Mouse (Mus musculus) limb, embryonic 11.5 days (tissue): ENCODE data around the gene Etl4. TPM values are rescaled to one million over a fixed set of nuclear protein-coding genes. Genes with fewer than 3 reads are reported as not detected.

Source experiments
- ATAC-seq: fragments of 200-750 bp; cut with Nextera tagmentation; 2 replicates; pipeline ENCODE4 v1.8.0; 2017; ENCODE audit warnings: low read depth; ENCODE audit not compliant: insufficient number of reproducible peaks, low FRiP score, low TSS enrichment
- DNase-seq: peaks from one replicate; pipeline ENCODE4 v3.0.0-alpha.2; 2015; ENCODE audit warnings: low spot score
- H3K27ac ChIP-seq: fragments of 300-500 bp; sonication (generic); replicated peaks from 2 replicates; pipeline ENCODE4 v1.5.1; 2014; ENCODE audit warnings: low read depth, mild to moderate bottlenecking, low read length
- H3K27me3 ChIP-seq: fragments of 300-500 bp; sonication (generic); 2 replicates; pipeline ENCODE4 v1.6.1; 2014; ENCODE audit warnings: mild to moderate bottlenecking, low read length, mixed read lengths; ENCODE audit not compliant: control insufficient read depth, insufficient read depth
- H3K36me3 ChIP-seq: fragments of 300-500 bp; sonication (generic); 2 replicates; pipeline ENCODE4 v1.6.1; 2014; ENCODE audit warnings: mild to moderate bottlenecking, low read length, moderate library complexity, mixed read lengths; ENCODE audit not compliant: control insufficient read depth, insufficient read depth
- H3K4me1 ChIP-seq: fragments of 300-500 bp; sonication (generic); 2 replicates; pipeline ENCODE4 v1.6.1; 2014; ENCODE audit warnings: low read length, mixed read lengths; ENCODE audit not compliant: control insufficient read depth, insufficient read depth
- H3K4me2 ChIP-seq: fragments of 300-500 bp; sonication (generic); 2 replicates; pipeline ENCODE4 v1.6.1; 2014; ENCODE audit warnings: low read depth, mild to moderate bottlenecking, moderate library complexity; ENCODE audit not compliant: severe bottlenecking
- H3K4me3 ChIP-seq: fragments of 300-500 bp; sonication (generic); 2 replicates; pipeline ENCODE4 v1.5.1; 2014; ENCODE audit warnings: low read depth, low read length
- H3K9ac ChIP-seq: fragments of 300-500 bp; sonication (generic); 2 replicates; pipeline ENCODE4 v1.6.1; 2014; ENCODE audit warnings: mild to moderate bottlenecking, low read length
- H3K9me3 ChIP-seq: fragments of 300-500 bp; sonication (generic); 2 replicates; pipeline ENCODE4 v1.6.1; 2016; ENCODE audit warnings: low read length; ENCODE audit not compliant: control insufficient read depth
- WGBS: fragments of 180-500 bp; shearing (Covaris S2); extraction: QIAGEN DNeasy Blood & Tissue Kit; methylation state at CpG from one replicate; pipeline ENCODE4 v1.1.7; 2014; 5-methylcytosine and 5-hydroxymethylcytosine counted together
- polyA plus RNA-seq: library from polyadenylated mRNA; unstranded; fragments of >200 nt; fragmentation: Nextera tagmentation; extraction: Ambion mirVana; gene quantifications from 2 replicates; pipeline ENCODE4 v1.2.1, GENCODE M21; 2014

Etl4 gene
- polyA plus RNA-seq, 1 experiment from 2014 or later = 13.5 TPM

- WGBS = 82% methylated on average over 1 of the region's 1 CpGs
- Histone ChIP-seq H3K27me3 (no peaks in the 10 kb centered on the region), H3K36me3 (no peaks in the 10 kb centered on the region), H3K9ac (no peak overlapping the region), H3K4me2 (no peak overlapping the region), H3K4me1 (no peaks in the 10 kb centered on the region), H3K9me3 (no peaks in the 10 kb centered on the region), H3K4me3 (no peak overlapping the region), H3K27ac (no peak overlapping the region)
- ATAC-seq = no peak
- no peak for DNase-seq
These were observed 838.9 kb downstream of the Etl4 start for GRCm38 (mm10) chr2:20748481-20748880.

- Histone ChIP-seq H3K27ac (no peak overlapping the region), H3K9me3 (no peaks in the 10 kb centered on the region), H3K4me3 (no peak overlapping the region), H3K4me2 (no peak overlapping the region), H3K36me3 (no peaks in the 10 kb centered on the region), H3K27me3 (no peaks in the 10 kb centered on the region), H3K9ac (no peak overlapping the region), H3K4me1 (no peaks in the 10 kb centered on the region)
- no peak for ATAC-seq
- no peak for DNase-seq
- 85% methylated on average over 3 of the region's 3 CpGs for WGBS
These were observed 840.1 kb downstream of the Etl4 start for GRCm38 (mm10) chr2:20749687-20750086.

DNA sequence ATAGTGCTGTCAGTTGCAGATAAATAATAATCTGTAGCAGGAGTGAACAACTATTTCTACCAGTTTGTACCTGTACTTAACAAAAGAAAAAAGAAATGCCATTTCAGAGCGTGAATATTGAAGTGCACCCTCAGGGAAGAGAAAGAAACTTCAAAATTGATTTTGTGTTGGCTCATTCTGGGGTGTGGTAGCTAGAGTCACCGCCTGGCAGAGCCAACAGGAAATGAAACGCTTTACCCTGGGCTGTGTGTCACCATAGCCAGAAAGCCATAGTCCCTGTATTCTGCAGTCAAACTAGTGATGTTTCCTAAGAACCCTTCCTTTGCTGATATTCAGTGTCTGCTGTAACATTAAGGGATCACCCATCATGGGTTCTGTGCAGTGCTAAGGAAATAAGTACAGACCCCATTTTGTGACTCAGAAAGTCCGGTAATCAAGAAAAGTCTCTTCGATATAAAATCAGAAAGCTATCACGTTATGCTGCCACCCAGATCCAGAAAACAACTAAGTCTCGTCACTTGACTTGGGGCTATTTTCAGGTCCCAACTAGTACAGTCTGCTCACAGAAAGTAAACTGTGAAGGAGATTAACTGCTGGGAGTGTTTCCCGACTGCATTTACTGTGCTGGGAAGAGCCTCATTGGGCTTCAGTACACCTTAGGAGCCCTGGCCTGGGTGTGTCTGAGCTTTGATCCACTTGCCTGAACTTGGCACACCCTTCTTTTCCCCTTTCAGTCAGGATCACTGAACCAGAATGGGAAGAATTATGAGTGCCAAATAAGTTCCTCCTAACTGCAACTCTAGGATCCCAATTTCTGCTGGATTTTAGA lies 843.9 kb downstream of the Etl4 start:
- Histone ChIP-seq H3K9me3 (no peaks in the 10 kb centered on the region), H3K9ac (no peak overlapping the region), H3K4me1 (no peaks in the 10 kb centered on the region), H3K36me3 (no peaks in the 10 kb centered on the region), H3K27me3 (no peaks in the 10 kb centered on the region), H3K27ac (no peak overlapping the region), H3K4me2 (no peak overlapping the region), H3K4me3 (no peak overlapping the region)
- 76% methylated on average over 8 of the region's 8 CpGs for WGBS
- DNase-seq = no peak
- ATAC-seq = no peak

GRCm38 (mm10) chr2:20756964-20757363 lies 847.4 kb downstream of the Etl4 start:
- no peak for ATAC-seq
- H3K36me3 ChIP-seq = no peaks in the 10 kb centered on the region
- no peak overlapping the region for H3K4me3 ChIP-seq
- H3K9me3 ChIP-seq = no peaks in the 10 kb centered on the region
- H3K4me1 ChIP-seq = peaks cover 3% of the 10 kb centered on the region; the same call in 1 of the 2 replicates
- H3K4me2 ChIP-seq = no peak overlapping the region
- H3K27me3 ChIP-seq = no peaks in the 10 kb centered on the region
- DNase-seq = no peak
- H3K27ac ChIP-seq = no peak overlapping the region
- WGBS = 88% methylated on average over 3 of the region's 3 CpGs
- no peak overlapping the region for H3K9ac ChIP-seq

DNA sequence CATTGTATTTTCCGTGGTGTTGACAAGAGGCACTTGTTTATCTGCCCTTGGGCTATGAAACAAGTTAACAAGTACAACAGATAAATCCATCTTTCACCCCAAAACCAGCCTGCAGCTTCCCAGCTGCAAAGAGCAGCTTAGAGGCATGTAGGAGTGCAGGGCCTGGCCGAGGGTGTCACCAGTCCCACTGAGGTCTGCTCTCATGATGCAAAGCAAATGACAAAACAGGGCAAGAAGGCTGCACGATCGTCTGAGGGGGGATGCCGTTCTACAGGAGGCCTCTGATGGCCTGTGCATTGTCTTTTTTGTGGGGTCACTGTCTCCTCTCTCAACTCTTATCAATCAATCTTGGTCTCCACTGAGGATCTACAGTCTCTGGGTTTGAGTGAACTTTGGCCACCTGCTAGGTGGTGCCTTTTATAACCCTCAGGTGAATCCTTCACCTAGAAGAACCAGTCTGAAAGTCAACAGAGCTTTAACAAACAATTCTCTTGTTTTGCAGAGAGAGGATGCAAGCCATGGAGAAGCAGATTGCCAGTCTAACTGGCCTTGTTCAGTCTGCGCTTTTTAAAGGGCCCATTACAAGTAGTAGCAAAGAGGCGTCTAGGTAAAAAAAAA lies 849.6 kb downstream of the Etl4 start:
- Histone ChIP-seq H3K27me3 (no peaks in the 10 kb centered on the region), H3K27ac (no peak overlapping the region), H3K4me1 (peaks cover 3% of the 10 kb centered on the region; the same call in 1 of the 2 replicates), H3K9ac (no peak overlapping the region), H3K36me3 (no peaks in the 10 kb centered on the region), H3K9me3 (no peaks in the 10 kb centered on the region), H3K4me3 (no peak overlapping the region), H3K4me2 (no peak overlapping the region)
- 92% methylated on average over 7 of the region's 7 CpGs for WGBS
- ATAC-seq (no peak), DNase-seq (no peak)

DNA sequence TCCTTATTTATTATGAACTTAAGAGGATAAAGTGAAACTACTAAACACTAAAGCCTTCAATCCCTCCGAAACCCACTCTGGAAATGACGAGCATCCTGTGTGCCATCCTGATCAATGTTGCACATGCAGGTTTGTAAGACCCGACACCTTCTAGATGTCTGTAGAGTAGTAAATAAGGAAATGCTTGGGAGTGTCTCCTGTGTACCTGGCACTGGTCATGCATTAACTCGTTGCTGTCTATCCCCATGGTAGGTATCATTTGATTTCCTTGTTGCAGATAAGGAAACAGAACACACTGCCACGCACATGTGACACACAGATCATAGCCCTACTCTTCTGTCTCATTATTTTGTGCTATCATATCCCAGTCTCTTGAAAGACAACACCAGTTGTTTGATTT lies 851.7 kb downstream of the Etl4 start:
- no peak overlapping the region for H3K9ac ChIP-seq
- no peak overlapping the region for H3K4me3 ChIP-seq
- H3K9me3 ChIP-seq = no peaks in the 10 kb centered on the region
- ATAC-seq = no peak
- peaks cover 3% of the 10 kb centered on the region; the same call in 1 of the 2 replicates for H3K4me1 ChIP-seq
- DNase-seq = no peak
- WGBS = 89% methylated on average over 5 of the region's 5 CpGs
- H3K27me3 ChIP-seq = no peaks in the 10 kb centered on the region
- no peak overlapping the region for H3K27ac ChIP-seq
- H3K36me3 ChIP-seq = no peaks in the 10 kb centered on the region
- no peak overlapping the region for H3K4me2 ChIP-seq

- ATAC-seq = no peak
- 89% methylated on average over 3 of the region's 3 CpGs for WGBS
- H3K27ac ChIP-seq = no peak overlapping the region
- no peaks in the 10 kb centered on the region for H3K9me3 ChIP-seq
- H3K9ac ChIP-seq = no peak overlapping the region
- no peak overlapping the region for H3K4me3 ChIP-seq
- no peaks in the 10 kb centered on the region for H3K27me3 ChIP-seq
- peaks cover 3% of the 10 kb centered on the region; the same call in 1 of the 2 replicates for H3K4me1 ChIP-seq
- H3K36me3 ChIP-seq = no peaks in the 10 kb centered on the region
- H3K4me2 ChIP-seq = no peak overlapping the region
- no peak for DNase-seq
These were observed 852.2 kb downstream of the Etl4 start for GRCm38 (mm10) chr2:20761751-20762150.

- Histone ChIP-seq H3K9me3 (no peaks in the 10 kb centered on the region), H3K4me1 (peaks cover 3% of the 10 kb centered on the region; the same call in 1 of the 2 replicates), H3K4me2 (no peak overlapping the region), H3K9ac (no peak overlapping the region), H3K27me3 (no peaks in the 10 kb centered on the region), H3K36me3 (no peaks in the 10 kb centered on the region), H3K27ac (no peak overlapping the region), H3K4me3 (no peak overlapping the region)
- no peak for DNase-seq
- no peak for ATAC-seq
- WGBS = 87% methylated on average over 4 of the region's 4 CpGs
These were observed 854.1 kb downstream of the Etl4 start for GRCm38 (mm10) chr2:20763511-20764212.
